Mouse (Mus musculus) midbrain, embryonic 16.5 days (tissue): Measurements from ENCODE around the gene Dusp10. TPM values are rescaled to one million over a fixed set of nuclear protein-coding genes. Genes with fewer than 3 reads are reported as not detected.

Experiments
- ATAC-seq: fragments of 200-750 bp; cut with Nextera tagmentation; 2 replicates; pipeline ENCODE4 v1.8.0; 2017; ENCODE audit warnings: moderate TSS enrichment
- H3K27ac ChIP-seq: fragments of 300-500 bp; sonication (generic); 2 replicates; pipeline ENCODE4 v1.5.1; 2014; ENCODE audit warnings: mild to moderate bottlenecking, low read length, mixed read lengths
- H3K27me3 ChIP-seq: fragments of 300-500 bp; sonication (generic); 2 replicates; pipeline ENCODE4 v1.6.1; 2014; ENCODE audit warnings: low read depth, low read length, mixed read lengths; ENCODE audit not compliant: control insufficient read depth, insufficient read depth
- H3K36me3 ChIP-seq: fragments of 300-500 bp; sonication (generic); 2 replicates; pipeline ENCODE4 v1.6.1; 2014; ENCODE audit warnings: mild to moderate bottlenecking, low read length, moderate library complexity, mixed read lengths; ENCODE audit not compliant: control insufficient read depth, insufficient read depth
- H3K4me1 ChIP-seq: fragments of 300-500 bp; sonication (generic); 2 replicates; pipeline ENCODE4 v1.6.1; 2014; ENCODE audit warnings: mild to moderate bottlenecking, low read length, mixed read lengths; ENCODE audit not compliant: control insufficient read depth, insufficient read depth
- H3K4me2 ChIP-seq: fragments of 300-500 bp; sonication (generic); 2 replicates; pipeline ENCODE4 v1.6.1; 2014; ENCODE audit warnings: mild to moderate bottlenecking, low read length, mixed read lengths
- H3K4me3 ChIP-seq: fragments of 300-500 bp; sonication (generic); 2 replicates; pipeline ENCODE4 v1.5.1; 2014; ENCODE audit warnings: low read depth, mild to moderate bottlenecking, low read length, moderate library complexity, mixed read lengths
- H3K9ac ChIP-seq: fragments of 300-500 bp; sonication (generic); 2 replicates; pipeline ENCODE4 v1.6.1; 2014; ENCODE audit warnings: low read depth, low read length, mixed read lengths
- H3K9me3 ChIP-seq: fragments of 300-500 bp; sonication (generic); replicated peaks from 2 replicates; pipeline ENCODE4 v1.6.1; 2014; ENCODE audit warnings: mild to moderate bottlenecking, low read length, mixed read lengths; ENCODE audit not compliant: control insufficient read depth, poor library complexity, severe bottlenecking
- WGBS: fragments of 180-500 bp; shearing (Covaris S2); extraction: QIAGEN DNeasy Blood & Tissue Kit; methylation state at CpG from one replicate; pipeline ENCODE4 v1.1.7; 2014; 5-methylcytosine and 5-hydroxymethylcytosine counted together
- polyA plus RNA-seq: library from polyadenylated mRNA; unstranded; fragments of >200 nt; fragmentation: Nextera tagmentation; extraction: Ambion mirVana; gene quantifications from 2 replicates; pipeline ENCODE4 v1.2.1, GENCODE M21; 2015

Gene Dusp10
- polyA plus RNA-seq, 1 experiment from 2014 or later, result 5.2 TPM

GRCm38 (mm10) chr1:184118586-184118985 is 105.5 kb downstream of the Dusp10 start:
- H3K27me3 ChIP-seq, result no peaks in the 10 kb centered on the region
- 93% methylated on average over 1 of the region's 1 CpGs for WGBS
- no peak overlapping the region for H3K4me2 ChIP-seq
- H3K9me3 ChIP-seq, result no peaks in the 10 kb centered on the region
- ATAC-seq, result no peak
- H3K27ac ChIP-seq, result no peak overlapping the region
- no peaks in the 10 kb centered on the region for H3K36me3 ChIP-seq
- no peak overlapping the region for H3K9ac ChIP-seq
- H3K4me3 ChIP-seq, result no peak overlapping the region
- no peaks in the 10 kb centered on the region for H3K4me1 ChIP-seq

Other genes starting within 250 kb of the Dusp10 start
- 0.70 and 1.0 TPM in 2 replicates for gene 1700056E22Rik, start 21.0 kb downstream of the Dusp10 start, polyA plus RNA-seq